Mouse (Mus musculus): ENCODE measurements around the gene Surf1. TPM values are rescaled to one million over a fixed set of nuclear protein-coding genes. Genes with fewer than 3 reads are reported as not detected.

Gene Surf1
- polyA plus RNA-seq (2015; fragmentation: Illumina TruSeq; extraction: RNeasy Lipid Tissue Mini Kit (QIAGEN cat#74804); ENCODE audit: low read depth, low replicate concordance), result 161 TPM

DNA sequence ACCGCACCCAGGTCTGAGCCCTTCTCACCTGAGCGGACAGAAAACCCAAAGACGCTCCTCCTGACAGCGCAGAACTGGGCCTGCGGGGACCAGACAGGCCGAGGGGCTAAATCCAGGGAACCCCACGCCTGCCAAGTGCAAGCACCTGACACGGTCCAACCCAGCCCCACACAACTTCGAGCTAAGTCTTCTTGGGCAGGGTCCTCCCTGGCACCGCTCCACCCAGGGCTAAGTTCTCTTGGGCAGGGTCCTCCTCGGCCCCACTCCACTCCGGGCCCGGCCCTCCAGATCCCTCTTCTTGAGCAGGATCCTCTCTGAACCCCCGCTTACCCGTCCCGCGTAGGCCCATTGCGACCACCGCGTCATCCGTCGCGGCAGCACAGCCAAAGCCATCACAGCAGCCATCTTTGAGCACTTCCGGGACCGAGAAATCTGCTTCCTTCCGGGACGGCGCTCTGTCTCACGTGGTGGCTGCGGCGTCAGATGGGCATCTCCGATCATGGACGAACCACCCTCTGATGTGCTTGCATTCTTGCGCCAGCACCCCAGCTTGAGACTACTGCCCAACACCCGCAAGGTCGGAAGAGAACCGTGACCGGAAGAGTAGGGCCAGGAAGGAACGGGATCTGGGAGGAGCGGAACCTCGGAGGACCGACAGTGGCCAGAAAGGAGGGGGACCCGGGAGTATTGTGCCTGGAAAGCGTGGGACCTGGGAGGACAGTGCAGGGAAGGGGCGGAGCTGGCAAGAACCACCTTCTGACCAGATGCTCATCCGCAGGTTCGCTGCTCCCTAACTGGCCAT, at the start of gene Surf1, which contains the start of gene Surf2:
Surf1 (minus strand) TSS at position 604 of the 802 bp plus-strand sequence.
Surf2 (plus strand) TSS at position 441 of the 802 bp plus-strand sequence.

DNA sequence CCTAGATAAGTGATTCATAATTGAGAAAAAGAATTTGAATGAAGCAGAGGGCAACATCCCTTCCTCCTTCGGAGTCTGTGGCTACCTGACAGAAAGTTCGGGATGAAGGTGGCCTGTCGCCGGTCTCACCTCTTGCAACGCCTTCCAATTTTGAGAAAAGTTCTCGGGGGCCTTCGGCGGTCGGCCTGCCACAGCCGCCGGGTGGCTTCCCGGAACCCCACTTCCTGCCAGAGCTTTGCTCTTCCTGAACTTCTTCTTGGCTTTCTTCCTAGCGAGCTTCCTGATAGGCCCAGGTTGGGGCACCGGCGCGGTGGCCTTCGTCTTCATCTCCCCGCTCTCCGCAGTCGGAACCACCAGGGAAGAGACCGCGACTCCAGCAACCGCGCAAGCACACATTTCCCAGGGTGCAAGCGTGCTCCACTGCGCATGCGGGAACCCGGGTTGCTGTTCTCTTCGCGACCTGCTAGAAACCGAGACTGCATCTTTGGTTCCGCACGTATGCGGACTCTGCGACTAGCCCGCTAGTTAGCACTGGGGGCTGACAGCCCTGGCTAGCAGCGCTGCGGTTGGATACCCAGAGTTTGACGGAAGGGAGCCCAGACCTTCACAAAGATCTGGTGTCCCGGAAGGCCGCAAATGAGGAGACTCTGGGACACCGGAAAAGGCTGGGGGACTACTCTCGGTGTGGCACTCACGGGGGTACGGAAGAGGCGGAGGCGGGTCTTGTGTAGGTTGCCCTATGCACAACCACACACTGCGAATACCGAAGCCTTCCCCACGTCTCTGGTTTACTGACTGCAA, 47.8 kb upstream of the Surf1 start, which contains the start of gene Rexo4:
Rexo4 (minus strand) TSS at position 464 of the 801 bp plus-strand sequence.

GRCm38 (mm10) chr2:26933304-26934055, 17.1 kb upstream of the Surf1 start, which contains the start of the genes Surf4 and Stkld1:
Gene Surf4, minus strand, starts transcription at chr2:26933928.
Gene Stkld1, plus strand, starts transcription at chr2:26934047.

GRCm38 (mm10) chr2:26910124-26910993, 6.0 kb downstream of the Surf1 start, which contains the start of the genes Med22 and Rpl7a:
Gene Med22, minus strand, starts transcription at chr2:26910677.
Gene Rpl7a, plus strand, starts transcription at chr2:26910764.

GRCm38 (mm10) chr2:26902467-26903220, 13.7 kb downstream of the Surf1 start, which contains the start of gene Surf6:
Gene Surf6, minus strand, starts transcription at chr2:26902879.

GRCm38 (mm10) chr2:26864879-26865278, 51.5 kb downstream of the Surf1 start, which contains the start of gene Abo:
Gene Abo, minus strand, starts transcription at chr2:26864979.

Other genes starting within 250 kb of the Surf1 start
- not detected for gene Lcn4, start 245.2 kb downstream of the Surf1 start, polyA plus RNA-seq (2015; fragmentation: Illumina TruSeq; extraction: RNeasy Lipid Tissue Mini Kit (QIAGEN cat#74804); ENCODE audit: low read depth, low replicate concordance)
- not detected for gene Abo, start 51.6 kb downstream of the Surf1 start, polyA plus RNA-seq (2015; fragmentation: Illumina TruSeq; extraction: RNeasy Lipid Tissue Mini Kit (QIAGEN cat#74804); ENCODE audit: low read depth, low replicate concordance)
- gene Surf6, start 13.7 kb downstream of the Surf1 start, polyA plus RNA-seq (2015; fragmentation: Illumina TruSeq; extraction: RNeasy Lipid Tissue Mini Kit (QIAGEN cat#74804); ENCODE audit: low read depth, low replicate concordance), result 20.5 TPM
- gene Med22, start 5.9 kb downstream of the Surf1 start, polyA plus RNA-seq (2015; fragmentation: Illumina TruSeq; extraction: RNeasy Lipid Tissue Mini Kit (QIAGEN cat#74804); ENCODE audit: low read depth, low replicate concordance), result 54.1 TPM
- gene Rpl7a, start 5.8 kb downstream of the Surf1 start, polyA plus RNA-seq (2015; fragmentation: Illumina TruSeq; extraction: RNeasy Lipid Tissue Mini Kit (QIAGEN cat#74804); ENCODE audit: low read depth, low replicate concordance), result 866 TPM
- 68.7 TPM for gene Surf2, start 163 bp downstream of the Surf1 start, polyA plus RNA-seq (2015; fragmentation: Illumina TruSeq; extraction: RNeasy Lipid Tissue Mini Kit (QIAGEN cat#74804); ENCODE audit: low read depth, low replicate concordance)
- 51.1 TPM for gene Surf4, start 17.4 kb upstream of the Surf1 start, polyA plus RNA-seq (2015; fragmentation: Illumina TruSeq; extraction: RNeasy Lipid Tissue Mini Kit (QIAGEN cat#74804); ENCODE audit: low read depth, low replicate concordance)
- gene Stkld1, start 17.5 kb upstream of the Surf1 start, polyA plus RNA-seq (2015; fragmentation: Illumina TruSeq; extraction: RNeasy Lipid Tissue Mini Kit (QIAGEN cat#74804); ENCODE audit: low read depth, low replicate concordance), result not detected
- gene Rexo4, start 47.9 kb upstream of the Surf1 start, polyA plus RNA-seq (2015; fragmentation: Illumina TruSeq; extraction: RNeasy Lipid Tissue Mini Kit (QIAGEN cat#74804); ENCODE audit: low read depth, low replicate concordance), result 66.6 TPM
- gene Adamts13, start 56.9 kb upstream of the Surf1 start, polyA plus RNA-seq (2015; fragmentation: Illumina TruSeq; extraction: RNeasy Lipid Tissue Mini Kit (QIAGEN cat#74804); ENCODE audit: low read depth, low replicate concordance), result 4.2 TPM
- 44.5 TPM for gene Cacfd1, start 93.4 kb upstream of the Surf1 start, polyA plus RNA-seq (2015; fragmentation: Illumina TruSeq; extraction: RNeasy Lipid Tissue Mini Kit (QIAGEN cat#74804); ENCODE audit: low read depth, low replicate concordance)
- 21.4 TPM for gene Slc2a6, start 111.5 kb upstream of the Surf1 start, polyA plus RNA-seq (2015; fragmentation: Illumina TruSeq; extraction: RNeasy Lipid Tissue Mini Kit (QIAGEN cat#74804); ENCODE audit: low read depth, low replicate concordance)
- gene Mymk, start 155.6 kb upstream of the Surf1 start, polyA plus RNA-seq (2015; fragmentation: Illumina TruSeq; extraction: RNeasy Lipid Tissue Mini Kit (QIAGEN cat#74804); ENCODE audit: low read depth, low replicate concordance), result not detected
- 16.1 TPM for gene Adamtsl2, start 162.8 kb upstream of the Surf1 start, polyA plus RNA-seq (2015; fragmentation: Illumina TruSeq; extraction: RNeasy Lipid Tissue Mini Kit (QIAGEN cat#74804); ENCODE audit: low read depth, low replicate concordance)
- 85.0 TPM for gene Fam163b, start 226.0 kb upstream of the Surf1 start, polyA plus RNA-seq (2015; fragmentation: Illumina TruSeq; extraction: RNeasy Lipid Tissue Mini Kit (QIAGEN cat#74804); ENCODE audit: low read depth, low replicate concordance)
- 0.40 TPM for gene Dbh, start 248.7 kb upstream of the Surf1 start, polyA plus RNA-seq (2015; fragmentation: Illumina TruSeq; extraction: RNeasy Lipid Tissue Mini Kit (QIAGEN cat#74804); ENCODE audit: low read depth, low replicate concordance)